Mouse (Mus musculus): Measurements from ENCODE around the gene 1700016K19Rik. TPM values are rescaled to one million over a fixed set of nuclear protein-coding genes. Genes with fewer than 3 reads are reported as not detected.

The 1700016K19Rik gene
- 0.30 TPM for polyA plus RNA-seq (2017; shearing (Covaris generic))

DNA sequence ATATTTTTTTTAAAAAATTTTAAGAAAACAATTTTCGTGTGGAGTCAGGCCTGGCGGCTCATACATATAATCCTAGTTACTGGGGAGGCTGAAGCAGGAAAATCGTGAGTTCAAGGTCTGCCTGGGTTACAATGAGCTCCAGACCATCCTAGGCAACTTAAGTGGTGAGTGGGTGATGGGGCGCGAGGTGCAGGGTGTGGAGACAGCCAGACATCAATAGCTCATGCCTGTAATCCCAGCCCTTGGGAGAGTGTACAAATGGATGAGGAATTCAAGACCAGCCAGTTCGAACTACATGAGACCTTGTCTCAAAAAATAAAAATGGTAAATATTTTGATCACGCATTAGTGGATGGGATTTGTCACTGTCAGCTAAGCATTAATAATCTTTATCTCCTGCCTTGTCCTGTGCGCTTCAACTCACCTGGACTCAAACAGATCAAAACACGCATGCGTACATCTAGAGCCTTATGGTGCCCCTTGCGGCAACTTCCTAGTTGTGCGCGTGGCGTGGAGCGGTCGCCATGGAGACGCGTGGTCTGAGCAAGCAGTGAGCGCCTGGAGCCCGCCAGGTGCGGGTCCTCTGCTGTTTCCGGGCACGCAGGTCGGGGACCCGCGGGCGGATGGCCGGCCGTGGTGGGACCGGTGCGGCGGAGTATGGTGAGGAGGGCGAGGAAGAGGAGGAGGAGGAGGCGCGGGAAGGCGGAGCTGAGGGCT lies at the start of gene 1700016K19Rik:
Gene 1700016K19Rik (plus strand): TSS at position 473 of the 716 bp plus-strand sequence.

GRCm38 (mm10) chr11:76027139-76028071 lies 27.7 kb downstream of the 1700016K19Rik start, which contains the start of gene Rflnb:
Rflnb (minus strand) TSS chr11:76027782.

Other genes with a start within 250 kb of the 1700016K19Rik start
- not detected for gene Doc2b, start 203.9 kb upstream of the 1700016K19Rik start, polyA plus RNA-seq (2017; shearing (Covaris generic))
- 11.1 TPM for gene Rph3al, start 61.5 kb upstream of the 1700016K19Rik start, polyA plus RNA-seq (2017; shearing (Covaris generic))
- gene Rflnb, start 27.9 kb downstream of the 1700016K19Rik start, polyA plus RNA-seq (2017; shearing (Covaris generic)) = 19.4 TPM
- 74.1 TPM for gene Vps53, start 179.7 kb downstream of the 1700016K19Rik start, polyA plus RNA-seq (2017; shearing (Covaris generic))
- 5.7 TPM for gene Fam57a, start 179.8 kb downstream of the 1700016K19Rik start, polyA plus RNA-seq (2017; shearing (Covaris generic))
- gene Dbil5, start 217.7 kb downstream of the 1700016K19Rik start, polyA plus RNA-seq (2017; shearing (Covaris generic)) = not detected
- gene Gemin4, start 217.8 kb downstream of the 1700016K19Rik start, polyA plus RNA-seq (2017; shearing (Covaris generic)) = 26.0 TPM
- gene Mrm3, start 243.8 kb downstream of the 1700016K19Rik start, polyA plus RNA-seq (2017; shearing (Covaris generic)) = 16.3 TPM
- gene Glod4, start 243.8 kb downstream of the 1700016K19Rik start, polyA plus RNA-seq (2017; shearing (Covaris generic)) = 86.0 TPM

All from CD4-positive, CD25-positive, alpha-beta regulatory T cell, adult 9 weeks (primary cell).